Mouse (Mus musculus) embryonic fibroblast, embryonic 13.5 days (primary cell): ENCODE results near the gene Ndufb4.

ENCODE experiments used
- CTCF ChIP-seq: IDR thresholded peaks from 2 replicates; pipeline ENCODE4 v1.5.1; 2011; ENCODE audit warnings: mild to moderate bottlenecking, control low read depth, low read length, moderate library complexity, borderline replicate concordance; ENCODE audit not compliant: insufficient read depth
- POLR2A ChIP-seq: IDR thresholded peaks from 2 replicates; pipeline ENCODE4 v1.6.1; 2011; ENCODE audit warnings: low read depth, mild to moderate bottlenecking, control low read depth, low read length, moderate library complexity

DNA sequence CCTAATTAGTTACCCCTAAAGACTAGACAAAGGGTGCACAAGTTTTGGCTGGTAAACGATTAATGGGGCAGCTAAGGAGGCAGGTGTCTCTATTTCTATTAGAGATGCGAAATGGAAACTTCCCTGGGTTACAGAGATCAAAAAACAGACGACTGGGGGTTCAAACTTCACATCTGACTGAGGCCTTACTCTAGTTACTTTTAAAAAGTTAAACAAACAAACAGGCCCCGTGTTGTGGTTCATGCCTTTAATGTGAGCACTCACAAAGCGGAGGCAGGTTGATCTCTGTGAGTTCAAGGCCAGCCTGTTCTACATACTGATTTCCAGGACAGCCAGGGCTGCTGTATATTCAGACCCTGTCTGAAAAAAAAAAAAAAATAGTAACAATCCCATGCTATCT lies 1.6 kb downstream of the Ndufb4 start:
- TF ChIP-seq CTCF, result no peak
- no peak for TF ChIP-seq POLR2A
